Mouse (Mus musculus) lung, adult 2 months (tissue): ENCODE data around the gene Mthfsl.

ENCODE experiments used
- CTCF ChIP-seq: fragments of 200-500 bp; IDR thresholded peaks from 2 replicates; pipeline ENCODE4 v1.5.1; 2011; ENCODE audit warnings: mild to moderate bottlenecking, low read length, control low read depth; ENCODE audit not compliant: insufficient read depth
- POLR2A ChIP-seq: fragments of 200-500 bp; IDR thresholded peaks from 2 replicates; pipeline ENCODE4 v1.6.1; 2011; ENCODE audit warnings: low read depth, mild to moderate bottlenecking, control low read depth, low read length, borderline replicate concordance; ENCODE audit errors: extremely low read depth

DNA sequence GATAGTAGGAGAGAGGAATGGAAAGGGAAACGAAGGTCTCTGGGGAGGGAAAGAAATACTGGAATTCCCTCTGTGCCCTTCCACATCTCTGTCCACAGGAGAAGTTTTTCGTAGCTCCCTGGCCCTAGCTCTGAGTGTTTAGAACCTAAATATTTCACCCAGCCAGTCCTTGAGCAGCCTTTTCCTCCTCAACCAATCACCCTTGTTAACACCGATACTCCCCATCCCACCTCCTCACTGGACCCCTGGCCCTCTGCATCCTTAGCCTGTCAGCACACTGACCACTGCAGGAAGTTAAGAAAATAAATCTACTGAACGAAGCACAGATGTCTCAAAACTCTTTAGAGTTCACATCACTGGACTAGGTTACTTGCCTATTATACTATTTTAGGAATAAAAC lies 13.4 kb downstream of the Mthfsl start:
- no peak for TF ChIP-seq CTCF
- TF ChIP-seq POLR2A: no peak
